Mouse (Mus musculus) neural tube, embryonic 12.5 days (tissue): ENCODE data around the gene Insm2. TPM values are rescaled to one million over a fixed set of nuclear protein-coding genes. Genes with fewer than 3 reads are reported as not detected.

Experiments
- ATAC-seq: fragments of 200-750 bp; cut with Nextera tagmentation; 2 replicates; pipeline ENCODE4 v1.8.0; 2017; ENCODE audit warnings: low read depth, mild to moderate bottlenecking, moderate TSS enrichment, moderate library complexity; ENCODE audit not compliant: low FRiP score
- H3K27ac ChIP-seq: fragments of 300-500 bp; sonication (generic); 2 replicates; pipeline ENCODE4 v1.5.1; 2016
- H3K27me3 ChIP-seq: fragments of 300-500 bp; sonication (generic); replicated peaks from 2 replicates; pipeline ENCODE4 v1.6.1; 2016; ENCODE audit warnings: mild to moderate bottlenecking
- H3K36me3 ChIP-seq: fragments of 300-500 bp; sonication (generic); 2 replicates; pipeline ENCODE4 v1.6.1; 2016; ENCODE audit warnings: mild to moderate bottlenecking
- H3K4me1 ChIP-seq: fragments of 300-500 bp; sonication (generic); 2 replicates; pipeline ENCODE4 v1.6.1; 2016
- H3K4me2 ChIP-seq: fragments of 300-500 bp; sonication (generic); replicated peaks from 2 replicates; pipeline ENCODE4 v1.6.1; 2016; ENCODE audit warnings: mild to moderate bottlenecking
- H3K4me3 ChIP-seq: fragments of 300-500 bp; sonication (generic); 2 replicates; pipeline ENCODE4 v1.5.1; 2016
- H3K9ac ChIP-seq: fragments of 300-500 bp; sonication (generic); 2 replicates; pipeline ENCODE4 v1.6.1; 2016; ENCODE audit warnings: mild to moderate bottlenecking
- H3K9me3 ChIP-seq: fragments of 300-500 bp; sonication (generic); 2 replicates; pipeline ENCODE4 v1.6.1; 2016; ENCODE audit warnings: mild to moderate bottlenecking
- WGBS: fragments of 180-500 bp; shearing (Covaris S2); methylation state at CpG from one replicate; pipeline ENCODE4 v1.1.7; 2016; 5-methylcytosine and 5-hydroxymethylcytosine counted together
- polyA plus RNA-seq: library from polyadenylated mRNA; unstranded; fragments of >200 nt; fragmentation: Nextera tagmentation; extraction: Ambion mirVana; gene quantifications from 2 replicates; pipeline ENCODE4 v1.2.1, GENCODE M21; 2016

Gene Insm2
- polyA plus RNA-seq, 1 experiment from 2014 or later = 1.0 TPM

GRCm38 (mm10) chr12:55620321-55620720 lies 21.1 kb downstream of the Insm2 start:
- Histone ChIP-seq H3K36me3 (no peaks in the 10 kb centered on the region), H3K27ac (no peak overlapping the region), H3K4me1 (no peaks in the 10 kb centered on the region), H3K9ac (no peak overlapping the region), H3K9me3 (no peaks in the 10 kb centered on the region), H3K4me3 (no peak overlapping the region), H3K27me3 (no peaks in the 10 kb centered on the region), H3K4me2 (no peak overlapping the region)
- no peak for ATAC-seq
- WGBS = 76% methylated on average over 2 of the region's 2 CpGs

DNA sequence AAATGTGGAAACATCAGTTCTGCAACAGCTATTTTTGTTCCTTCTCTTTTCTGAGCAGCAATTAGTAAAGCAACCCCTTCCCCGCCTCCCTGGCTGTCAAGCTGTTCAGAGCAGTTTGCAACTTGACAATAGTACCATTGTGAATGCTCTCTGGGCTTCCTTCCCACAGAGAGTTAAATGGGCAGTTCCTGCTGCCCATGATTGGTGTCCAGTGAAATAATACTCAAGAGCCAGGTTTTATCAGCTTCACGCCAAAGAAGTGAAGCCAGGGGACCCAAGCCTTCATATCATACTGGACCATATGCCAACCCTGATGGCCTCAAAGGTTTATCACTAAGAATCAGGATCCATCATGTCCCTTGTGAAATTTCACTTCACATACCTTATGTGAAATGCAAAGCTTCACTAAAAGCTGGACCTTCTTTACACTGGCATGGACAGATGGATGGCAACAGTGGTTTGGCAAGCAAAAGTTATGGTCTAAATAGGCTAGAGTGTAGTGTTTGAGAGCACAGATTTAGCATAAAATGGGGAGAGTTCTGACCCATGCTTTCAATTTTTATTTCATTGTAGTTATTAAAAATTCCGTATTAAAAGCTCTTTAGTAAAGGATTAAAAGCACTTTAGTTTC lies 23.5 kb downstream of the Insm2 start:
- Histone ChIP-seq H3K36me3 (no peaks in the 10 kb centered on the region), H3K27ac (no peak overlapping the region), H3K9ac (no peak overlapping the region), H3K27me3 (no peaks in the 10 kb centered on the region), H3K4me2 (no peak overlapping the region), H3K9me3 (no peaks in the 10 kb centered on the region), H3K4me1 (no peaks in the 10 kb centered on the region), H3K4me3 (no peak overlapping the region)
- ATAC-seq = no peak
- WGBS = 35% methylated on average over 3 of the region's 3 CpGs

DNA sequence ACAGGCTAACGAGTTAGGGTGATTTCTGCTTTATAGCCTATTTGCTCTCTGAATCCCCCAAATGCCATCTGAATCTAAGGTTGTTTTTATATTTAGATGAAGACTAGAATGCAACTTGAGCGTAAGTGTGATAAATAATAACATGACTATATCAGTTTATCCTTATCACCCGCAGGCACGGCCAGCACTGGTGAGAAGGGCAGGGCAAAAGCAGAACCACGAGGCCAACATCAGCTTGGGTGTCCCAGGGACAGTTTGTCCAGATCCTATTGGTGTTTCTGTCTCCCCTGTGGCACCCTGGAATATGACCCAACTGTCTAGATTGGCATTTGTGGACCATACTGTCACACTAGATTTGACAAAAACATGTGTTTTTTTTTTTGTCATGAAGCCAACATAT lies 24.0 kb downstream of the Insm2 start:
- no peak overlapping the region for H3K4me2 ChIP-seq
- WGBS = 87% methylated on average over 5 of the region's 5 CpGs
- no peaks in the 10 kb centered on the region for H3K36me3 ChIP-seq
- no peaks in the 10 kb centered on the region for H3K27me3 ChIP-seq
- no peak overlapping the region for H3K27ac ChIP-seq
- no peaks in the 10 kb centered on the region for H3K9me3 ChIP-seq
- no peaks in the 10 kb centered on the region for H3K4me1 ChIP-seq
- H3K4me3 ChIP-seq = no peak overlapping the region
- no peak for ATAC-seq
- H3K9ac ChIP-seq = no peak overlapping the region

- Histone ChIP-seq H3K4me3 (no peak overlapping the region), H3K9me3 (no peaks in the 10 kb centered on the region), H3K4me2 (no peak overlapping the region), H3K27ac (no peak overlapping the region), H3K27me3 (no peaks in the 10 kb centered on the region), H3K9ac (no peak overlapping the region), H3K36me3 (no peaks in the 10 kb centered on the region), H3K4me1 (no peaks in the 10 kb centered on the region)
- 37% methylated on average over 4 of the region's 4 CpGs for WGBS
- ATAC-seq = no peak
Measured at GRCm38 (mm10) chr12:55626711-55627110, 27.5 kb downstream of the Insm2 start.

DNA sequence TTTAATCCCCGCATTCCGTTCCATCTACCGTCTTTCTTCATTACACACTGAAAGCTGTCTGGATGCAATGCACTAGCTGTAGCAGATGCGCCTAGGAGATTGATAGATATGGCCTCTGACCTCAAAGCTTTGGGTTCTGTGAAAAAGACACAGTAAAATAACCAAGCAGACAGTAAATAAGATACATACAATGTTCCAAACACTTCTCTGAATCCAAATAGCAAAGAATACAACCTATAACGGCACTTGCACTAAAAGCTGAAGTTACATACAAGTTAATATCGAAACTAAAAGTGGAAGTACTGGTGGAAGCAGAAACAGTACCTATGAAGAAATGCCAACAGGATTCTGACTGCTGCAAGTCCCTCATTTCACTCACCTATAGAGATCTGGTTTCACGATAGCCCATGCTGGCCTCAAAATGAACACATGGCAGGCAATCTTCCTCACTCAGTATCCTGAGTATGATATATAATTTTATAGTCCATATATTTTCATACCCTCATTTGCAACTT lies 48.8 kb downstream of the Insm2 start:
- Histone ChIP-seq H3K27ac (no peak overlapping the region), H3K9me3 (no peaks in the 10 kb centered on the region), H3K4me2 (no peak overlapping the region), H3K4me3 (no peak overlapping the region), H3K4me1 (no peaks in the 10 kb centered on the region), H3K27me3 (no peaks in the 10 kb centered on the region), H3K36me3 (no peaks in the 10 kb centered on the region), H3K9ac (no peak overlapping the region)
- ATAC-seq = no peak
- WGBS = 91% methylated on average over 7 of the region's 7 CpGs

Other genes starting within 250 kb of the Insm2 start
- 417 and 431 TPM in 2 replicates for gene Psma6, start 215.2 kb upstream of the Insm2 start, polyA plus RNA-seq
- 40.1 and 44.9 TPM in 2 replicates for gene Nfkbia, start 106.8 kb upstream of the Insm2 start, polyA plus RNA-seq
- gene Aldoart2, start 34.2 kb upstream of the Insm2 start, polyA plus RNA-seq = not detected in 2 replicates
- 23.0 and 25.2 TPM in 2 replicates for gene Ralgapa1, start 221.7 kb downstream of the Insm2 start, polyA plus RNA-seq
- gene Brms1l, start 236.9 kb downstream of the Insm2 start, polyA plus RNA-seq = 44.4 and 46.3 TPM in 2 replicates